Mouse (Mus musculus) cerebellum, postnatal 36 days (tissue): Measurements from ENCODE around the gene Cacna1e.

Experiments used
- DNase-seq, 2 experiments: peaks; one replicate each; pipeline ENCODE4 v3.0.0; 2021 to 2022; ENCODE audit warnings: mixed read lengths in 2 of 2

The Cacna1e gene

DNA sequence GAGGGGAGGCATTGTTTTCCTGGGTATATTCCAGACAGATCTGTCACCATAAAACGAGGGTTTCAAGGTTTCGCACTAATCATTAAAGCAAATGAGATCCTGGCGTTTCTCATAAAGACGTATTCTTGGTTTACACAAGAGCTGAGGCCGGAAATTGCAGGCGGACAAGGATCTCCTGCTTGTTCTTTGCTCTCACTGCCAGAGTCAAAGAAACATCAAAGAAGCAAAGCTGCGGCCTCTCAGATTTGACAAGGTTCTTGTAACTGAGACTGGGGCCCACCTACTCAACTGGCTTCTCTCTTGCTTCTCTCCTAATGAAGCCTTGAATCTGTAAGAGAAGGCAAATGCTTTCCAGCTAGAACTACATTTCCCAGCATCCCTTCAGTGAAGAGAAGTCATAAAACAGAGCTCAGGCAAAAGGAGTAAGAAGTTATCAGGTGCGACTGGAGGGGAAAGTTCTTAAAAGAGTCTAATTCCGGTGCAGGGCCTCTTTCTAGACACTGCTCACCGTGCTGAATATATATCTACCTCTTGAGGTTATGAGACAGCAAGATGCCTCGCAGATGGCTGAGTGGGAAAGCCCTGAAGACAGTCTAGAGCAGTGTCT is 104.3 kb downstream of the Cacna1e start:
- DNase-seq = no peak

DNA sequence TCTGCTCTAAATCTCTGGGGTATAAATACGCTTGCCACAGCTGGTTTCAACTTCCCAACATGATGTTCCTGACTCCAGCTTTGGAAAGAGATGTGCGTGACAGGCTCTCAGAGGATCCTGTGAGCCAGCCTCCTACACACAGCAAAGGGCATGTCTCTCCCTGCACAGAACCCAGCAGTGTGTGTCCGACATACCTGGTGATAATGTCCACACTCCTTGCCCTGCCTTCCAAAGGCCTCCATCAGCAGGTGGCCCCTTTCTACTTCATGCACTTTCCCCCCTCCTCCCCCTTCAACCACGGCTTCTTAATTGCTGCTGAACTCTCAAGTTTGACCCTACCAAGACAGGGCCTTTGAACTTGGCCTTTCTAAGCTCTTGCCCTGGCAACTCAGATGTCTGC is 108.0 kb downstream of the Cacna1e start:
- no peak for DNase-seq

- no peak for DNase-seq
These were observed 109.8 kb downstream of the Cacna1e start for GRCm38 (mm10) chr1:154774468-154774867.

GRCm38 (mm10) chr1:154771111-154771510 is 113.2 kb downstream of the Cacna1e start:
- peak; percentile 45 to 50 for DNase-seq

DNA sequence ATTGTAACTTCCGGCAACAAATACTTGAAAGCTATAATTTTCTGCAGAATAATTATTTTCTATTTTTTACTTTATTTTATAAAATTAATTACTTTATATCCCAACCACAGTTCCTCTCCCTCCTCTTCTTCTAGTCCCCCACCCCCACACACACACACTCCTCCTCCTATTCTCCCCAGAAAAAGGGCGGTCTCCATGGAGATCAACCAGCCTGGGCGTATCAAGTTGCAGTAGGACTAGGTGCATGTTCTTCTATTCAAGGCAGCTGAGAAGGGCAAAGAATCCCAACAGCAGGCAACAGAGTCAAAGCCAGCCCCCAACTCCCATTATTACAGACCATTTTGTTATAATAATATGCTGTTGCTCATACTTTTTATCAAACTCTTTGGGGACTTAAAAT is 113.8 kb downstream of the Cacna1e start:
- DNase-seq = no peak

GRCm38 (mm10) chr1:154763132-154763531 is 121.2 kb downstream of the Cacna1e start:
- no peak for DNase-seq

DNA sequence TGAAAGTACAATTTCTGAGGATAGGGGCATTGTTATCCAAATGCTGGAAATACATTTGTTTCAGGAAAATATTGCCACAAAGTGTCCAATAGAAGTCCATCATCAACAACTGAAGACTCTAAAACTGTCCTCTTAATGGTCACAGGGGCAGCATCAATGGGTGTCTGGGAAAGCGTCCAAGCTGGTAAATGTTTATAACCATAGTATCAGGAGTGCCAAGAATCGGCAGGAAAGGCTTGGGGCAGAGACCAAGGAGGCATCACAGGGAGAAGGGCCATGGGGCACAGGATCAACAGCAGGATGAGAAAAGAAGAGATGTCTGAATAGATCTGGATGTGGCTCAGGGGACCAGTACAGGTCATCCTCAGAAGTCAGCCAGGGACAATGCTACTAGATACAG is 132.2 kb downstream of the Cacna1e start:
- no peak for DNase-seq

DNA sequence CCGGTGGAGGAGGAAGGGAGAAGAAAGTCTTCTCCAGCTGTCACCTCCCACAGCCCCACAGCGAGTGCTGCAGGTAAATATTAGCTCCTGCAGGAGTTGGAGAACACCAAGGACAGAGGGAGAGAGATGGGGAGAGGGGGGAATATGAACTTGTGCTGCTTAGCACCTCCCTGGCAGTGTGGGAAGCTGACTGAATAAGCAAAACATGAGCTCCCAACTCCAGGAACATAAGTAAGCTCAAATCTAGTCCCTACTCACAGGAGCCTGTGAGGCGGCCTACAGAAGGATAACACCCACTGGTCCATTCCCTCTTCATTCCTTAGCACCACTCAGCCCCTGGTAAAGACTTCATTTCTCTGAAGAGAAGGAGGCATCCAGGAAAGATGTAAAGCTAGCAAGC is 135.8 kb downstream of the Cacna1e start:
- no peak for DNase-seq

GRCm38 (mm10) chr1:154745241-154745640 is 139.1 kb downstream of the Cacna1e start:
- no peak for DNase-seq

DNA sequence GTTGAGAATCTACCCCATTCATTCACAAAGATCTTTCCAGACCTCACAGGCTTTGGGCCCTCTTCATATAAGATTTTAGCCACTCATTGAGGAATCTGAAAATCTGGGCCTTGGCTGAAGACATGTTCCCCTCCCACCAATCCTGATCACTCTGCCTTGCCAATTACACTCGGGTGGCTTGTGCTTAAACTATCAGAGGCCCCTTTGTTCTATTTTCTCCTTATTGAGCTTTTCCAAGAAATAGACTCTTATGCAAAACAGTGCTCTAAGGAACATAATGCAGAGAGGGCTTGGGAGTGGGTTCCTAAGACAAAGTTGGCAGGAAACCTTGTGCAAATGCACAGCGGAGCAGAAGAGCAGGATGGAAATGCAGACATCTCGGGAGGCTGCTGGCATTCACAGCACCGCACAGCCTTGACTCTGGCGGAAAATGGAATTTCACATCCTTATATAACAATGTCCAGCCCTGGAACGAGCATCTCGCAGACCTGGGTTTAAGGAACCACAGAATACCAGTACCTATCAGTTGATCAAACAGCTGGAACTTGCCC is 153.8 kb downstream of the Cacna1e start:
- no peak for DNase-seq

GRCm38 (mm10) chr1:154729269-154729980 is 154.9 kb downstream of the Cacna1e start:
- peak; percentile 82 to 89 for DNase-seq

DNA sequence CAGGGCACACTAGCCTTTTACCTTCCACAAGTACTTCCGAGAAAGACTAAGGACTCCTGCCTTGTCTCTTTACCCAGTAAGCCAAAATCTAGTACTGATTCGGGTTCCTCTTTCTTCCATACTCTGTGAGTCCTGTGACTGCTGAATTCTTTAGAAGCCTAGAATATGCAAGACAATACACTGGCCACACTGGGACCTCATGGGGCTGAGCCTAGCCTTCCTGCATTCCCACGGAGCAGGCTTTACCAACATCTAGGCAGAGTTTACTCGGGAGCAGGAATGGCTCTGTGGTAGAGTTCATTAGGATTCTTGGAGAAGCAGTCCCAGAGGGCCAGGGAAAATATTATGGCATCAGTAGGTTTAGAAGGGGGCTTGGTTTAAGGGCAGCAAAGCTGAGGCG is 155.6 kb downstream of the Cacna1e start:
- no peak for DNase-seq

DNA sequence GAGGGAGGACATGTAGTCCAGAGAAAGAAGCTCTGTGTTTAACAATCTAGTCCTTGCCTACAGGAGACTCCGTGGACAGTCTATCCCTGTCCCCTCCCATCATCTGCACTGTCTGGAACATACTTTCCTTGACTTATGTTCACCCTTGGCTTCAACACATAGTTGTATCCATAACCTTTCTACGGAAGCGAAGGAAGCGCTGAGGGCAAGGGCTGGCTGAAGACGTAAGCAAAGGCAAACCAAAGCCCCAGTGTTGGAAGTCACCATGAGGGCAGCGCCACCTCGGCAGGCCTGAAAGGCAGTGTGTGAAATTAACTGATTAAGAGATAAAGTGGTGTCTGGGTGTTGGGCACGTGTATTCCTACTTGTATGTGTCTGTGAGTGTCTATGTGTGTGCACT is 156.6 kb downstream of the Cacna1e start:
- no peak for DNase-seq

- peak; percentile 65 to 68 for DNase-seq
These were observed 157.7 kb downstream of the Cacna1e start for GRCm38 (mm10) chr1:154726361-154727161.

DNA sequence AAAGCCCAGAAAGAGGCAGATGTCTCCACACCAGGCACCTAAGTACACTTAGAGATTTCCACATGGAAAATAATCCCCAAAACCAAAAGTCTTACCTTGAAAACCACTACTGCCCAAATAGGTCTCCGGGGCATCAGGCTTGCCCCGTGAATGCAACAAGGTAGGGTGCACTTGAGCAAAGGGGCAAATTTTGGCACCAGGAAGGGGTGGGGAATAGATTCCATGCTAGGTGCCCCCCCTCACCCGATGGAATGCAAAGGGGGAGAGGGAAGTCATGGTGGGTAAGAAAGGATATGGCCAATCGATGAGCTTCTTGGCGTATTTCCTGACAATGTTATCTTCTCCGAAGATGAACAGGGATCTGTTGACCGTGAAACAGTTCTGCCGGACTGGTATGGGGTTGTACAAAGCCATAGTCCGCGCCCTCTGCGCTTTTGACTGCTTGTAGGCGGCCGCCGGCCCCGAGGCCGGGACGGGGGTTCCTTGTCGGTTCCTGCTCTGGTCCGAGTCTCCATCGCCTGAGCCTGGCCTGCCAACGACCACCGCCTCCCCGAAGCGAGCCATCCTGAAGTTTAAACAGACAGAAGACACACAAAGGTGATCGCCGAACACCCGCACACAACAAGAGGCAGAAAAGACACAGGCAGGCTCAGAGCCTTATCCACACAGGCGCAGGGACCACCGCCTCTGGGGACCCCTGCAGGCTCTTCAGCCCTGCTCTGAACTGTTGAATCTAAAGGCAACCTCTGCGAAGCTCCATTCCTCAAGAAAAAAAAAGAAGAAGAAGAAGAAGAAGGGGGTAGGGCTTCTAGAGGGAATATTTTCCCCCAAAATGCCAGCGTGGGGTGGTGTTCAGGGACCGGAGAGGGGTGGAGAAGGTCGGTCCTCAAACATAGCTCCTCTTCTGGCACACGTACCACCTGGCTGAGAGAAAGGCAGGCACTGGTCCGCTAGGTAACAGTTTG is 158.7 kb downstream of the Cacna1e start:
- DNase-seq = no peak

- no peak for DNase-seq
These were observed 160.6 kb downstream of the Cacna1e start for GRCm38 (mm10) chr1:154723537-154724286.

GRCm38 (mm10) chr1:154723078-154723477 is 161.2 kb downstream of the Cacna1e start:
- no peak for DNase-seq

DNA sequence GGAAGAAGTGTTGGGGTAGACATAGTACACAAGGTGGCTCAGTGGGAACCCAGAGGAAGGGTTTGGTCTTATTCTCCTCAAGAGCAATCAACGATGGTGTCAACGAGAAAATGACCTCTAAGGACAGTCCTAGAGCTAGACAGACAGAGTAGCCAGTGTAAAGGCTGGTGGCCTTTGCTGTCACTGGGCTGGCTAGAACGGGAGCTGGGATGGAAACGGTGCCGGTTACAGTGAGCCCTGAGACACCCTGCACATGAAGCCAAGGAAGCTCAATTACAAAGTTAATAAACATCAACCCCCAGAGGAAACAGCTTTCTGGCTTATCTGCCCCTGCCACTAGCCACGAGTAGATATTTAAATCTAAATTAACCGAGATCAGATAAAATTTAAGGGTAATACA is 168.7 kb downstream of the Cacna1e start:
- DNase-seq = no peak

- DNase-seq = no peak
These were observed 171.6 kb downstream of the Cacna1e start for GRCm38 (mm10) chr1:154712747-154713146.

DNA sequence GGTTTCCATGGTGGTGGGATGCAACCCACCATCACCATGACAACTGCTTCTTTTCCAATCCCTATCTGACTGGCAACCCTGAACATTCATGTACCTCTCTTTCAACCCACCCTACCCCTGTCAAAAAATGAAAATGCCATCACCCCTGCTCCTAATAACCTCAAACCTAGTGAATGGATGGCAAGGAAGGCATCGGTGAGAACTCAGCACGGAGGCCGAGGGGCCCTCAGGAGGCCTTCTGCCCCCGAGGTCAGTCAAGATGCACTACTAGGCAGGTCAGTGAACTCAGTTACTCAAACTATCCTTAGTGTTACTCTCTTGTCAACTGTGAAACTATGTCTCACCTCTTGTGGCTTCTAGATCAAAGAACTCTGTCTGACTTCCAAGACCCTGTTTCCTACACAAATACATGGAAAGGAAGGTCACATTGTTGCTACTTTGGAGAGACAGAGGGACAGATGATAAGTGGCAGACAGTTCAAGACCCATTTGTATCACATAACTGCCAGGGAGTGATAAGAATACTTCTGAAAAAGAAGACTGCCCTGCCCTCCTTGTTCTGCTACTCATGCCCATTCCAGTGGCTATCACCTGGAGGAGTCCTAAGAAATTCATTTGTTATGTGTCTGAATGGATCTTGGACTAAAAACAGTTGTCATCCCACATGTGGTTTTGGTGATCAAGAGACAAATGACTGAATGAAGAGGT is 176.6 kb downstream of the Cacna1e start:
- no peak for DNase-seq

DNA sequence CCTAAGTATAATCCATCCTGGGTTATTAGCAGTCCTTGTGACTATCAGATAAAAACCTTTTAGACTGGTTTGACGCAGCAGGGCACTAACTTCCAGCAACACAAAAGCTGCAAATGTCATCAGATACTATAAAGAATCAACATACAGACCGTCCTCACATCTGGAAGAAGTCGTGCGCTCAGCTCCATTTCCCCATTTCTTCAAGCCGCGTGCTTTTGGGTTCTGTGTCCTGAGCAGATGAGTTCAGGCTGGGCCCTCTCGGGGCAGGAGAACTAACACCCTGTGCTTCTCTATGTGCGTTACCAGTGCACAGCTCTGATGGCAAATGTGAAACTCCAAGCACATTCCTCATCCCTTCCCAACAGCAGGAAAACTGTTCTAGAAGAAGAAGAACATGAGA is 177.3 kb downstream of the Cacna1e start:
- no peak for DNase-seq
